Mouse (Mus musculus): Measurements from ENCODE around the gene Gm6526. TPM values are rescaled to one million over a fixed set of nuclear protein-coding genes. Genes with fewer than 3 reads are reported as not detected.
"Not testable (repeated sequence)": the region's sequence is repeated elsewhere in the genome, so short reads cannot be mapped to it uniquely, and the experiment has no call there.

Gene Gm6526
- not detected for total RNA-seq (2021)
- long read RNA-seq, experiment 1, result 0 reads
- long read RNA-seq, experiment 2, result 0 reads

- DNase-seq; intact Hi-C loops (cut with DNase I): not testable (repeated sequence)
Observed at GRCm38 (mm10) chr14:43747566-43747965, at the start of gene Gm6526. Gene Gm6526 (plus strand): TSS chr14:43747866.

DNA sequence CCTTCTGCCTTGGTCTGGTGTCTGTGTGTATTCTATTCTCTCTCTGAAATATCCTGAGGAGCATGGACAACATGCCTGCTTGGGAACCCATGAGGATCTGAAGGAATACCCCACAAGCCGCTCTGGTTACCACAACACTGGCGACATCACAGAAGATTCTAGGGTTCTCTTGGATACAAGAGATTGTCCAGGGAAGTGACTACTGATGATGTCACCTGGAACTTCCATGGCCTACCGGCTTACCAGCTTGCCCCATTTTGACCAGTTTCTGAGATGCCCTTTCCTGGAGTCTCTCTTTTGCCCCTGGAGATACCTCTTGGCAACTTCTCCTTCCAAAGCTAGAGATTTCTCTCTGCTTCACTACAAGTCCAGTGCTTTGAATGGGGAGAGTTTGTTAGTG is 20.3 kb upstream of the Gm6526 start, which contains the start of gene Gm16506:
Gene Gm16506 (minus strand): TSS at position 101 of the 400 bp plus-strand sequence.
- DNase-seq; intact Hi-C loops (cut with DNase I): not testable (repeated sequence)

- DNase-seq; intact Hi-C loops (cut with DNase I): not testable (repeated sequence)
Observed at GRCm38 (mm10) chr14:43784645-43785044, 37.0 kb downstream of the Gm6526 start, which contains the start of gene Gm8180. Gene Gm8180 (minus strand): TSS chr14:43784745.

DNA sequence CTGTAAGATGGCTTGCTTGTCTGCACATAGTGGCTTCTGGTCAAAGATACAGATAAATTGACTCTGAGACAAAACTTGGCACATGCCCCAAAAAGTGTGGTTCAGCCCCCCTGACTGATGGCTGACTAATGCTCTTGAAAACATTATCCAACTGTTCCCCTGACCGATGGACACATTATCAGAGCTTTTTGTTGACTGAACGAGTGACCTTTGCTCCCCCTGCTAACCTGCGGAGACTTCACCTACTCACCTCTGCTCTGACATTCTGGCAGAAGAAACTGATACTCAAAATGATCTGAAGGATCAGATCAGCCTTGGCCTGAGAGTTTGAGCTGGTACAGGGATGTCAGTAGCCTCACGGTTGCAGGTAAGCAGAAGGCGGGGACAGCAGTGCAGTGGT is 46.1 kb downstream of the Gm6526 start:
- intact Hi-C loops (cut with DNase I); DNase-seq: not testable (repeated sequence)

DNA sequence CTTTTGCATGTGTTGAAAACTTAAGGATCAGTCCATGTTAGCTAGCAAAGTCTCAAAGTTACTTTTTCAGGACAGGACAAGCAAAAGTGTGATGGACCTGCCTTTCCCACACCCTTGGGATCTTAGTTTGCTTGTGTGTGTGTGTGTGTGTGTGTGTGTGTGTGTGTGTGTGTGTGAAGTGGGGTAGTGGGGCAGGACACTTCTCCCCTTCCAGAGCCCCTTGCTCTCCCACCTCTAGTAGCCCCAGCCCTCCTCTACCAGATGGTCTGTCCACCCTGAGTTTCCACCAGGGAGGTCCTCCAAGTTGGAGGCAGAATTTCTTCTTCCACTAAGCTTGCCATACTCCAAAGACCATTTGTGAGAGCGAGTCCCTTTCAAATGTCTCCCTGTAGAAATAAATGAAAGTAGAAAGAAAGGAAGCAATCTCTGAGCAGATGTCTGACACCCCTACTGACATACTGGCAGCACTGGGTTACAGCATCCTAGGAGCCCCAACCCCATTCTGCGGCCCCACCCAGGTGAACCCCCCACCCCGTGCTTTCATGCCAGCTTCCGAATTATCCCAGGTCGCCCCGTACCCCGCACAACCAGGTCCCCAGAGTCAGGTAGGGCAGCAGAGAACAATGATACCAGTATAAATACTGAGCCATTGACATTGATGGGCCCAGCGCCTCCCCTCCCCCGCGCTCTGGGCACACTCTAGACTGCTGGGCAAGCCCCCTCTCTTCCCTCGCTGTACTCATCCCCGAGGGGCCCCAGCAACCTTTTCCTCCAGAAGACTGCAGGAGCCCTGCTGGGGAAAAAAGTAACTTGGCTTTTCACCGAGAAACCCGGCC is 48.6 kb downstream of the Gm6526 start:
- no peak for DNase-seq
- intact Hi-C loops (cut with DNase I), result no loop called here

- intact Hi-C loops (cut with DNase I); DNase-seq: not testable (repeated sequence)
Observed at GRCm38 (mm10) chr14:43796905-43797470, 49.3 kb downstream of the Gm6526 start.

DNA sequence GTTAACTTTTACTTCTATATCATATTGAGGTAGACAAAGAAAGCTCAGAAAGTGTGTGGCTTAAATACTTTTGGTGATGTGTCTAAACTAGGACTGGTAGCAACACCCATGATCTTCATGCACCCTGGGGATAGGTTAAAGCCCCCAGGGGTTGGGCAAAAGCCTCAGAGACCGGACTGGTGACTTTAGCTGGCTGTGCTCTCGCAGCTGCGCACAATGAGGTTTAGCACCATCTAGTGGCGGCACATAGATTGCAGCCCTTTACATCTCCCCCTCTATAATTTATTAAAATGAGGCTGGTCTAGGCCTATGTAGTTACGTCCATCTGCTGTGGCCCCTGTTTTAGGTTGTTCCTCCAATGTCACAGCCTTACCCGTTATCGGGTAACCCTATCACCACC is 56.8 kb downstream of the Gm6526 start:
- intact Hi-C loops (cut with DNase I), result not testable (repeated sequence)

More for the DNA sequence above, 56.8 kb downstream of the Gm6526 start:
- not testable (repeated sequence) for DNase-seq

Other genes starting within 250 kb of the Gm6526 start
- gene Gm5799, start 204.3 kb upstream of the Gm6526 start, total RNA-seq (2021), result not detected
- gene Gm17654, start 168.7 kb upstream of the Gm6526 start, total RNA-seq (2021), result not detected
- gene Gm10375, start 139.9 kb upstream of the Gm6526 start, total RNA-seq (2021), result not detected
- gene Gm8165, start 70.7 kb upstream of the Gm6526 start, total RNA-seq (2021), result not detected
- gene Gm7324, start 50.0 kb upstream of the Gm6526 start, total RNA-seq (2021), result under 1 TPM in 1 of 2 experiments, not detected in 1; 0.27 TPM
- not detected for gene Gm16506, start 20.4 kb upstream of the Gm6526 start, total RNA-seq (2021)
- not detected for gene Gm8180, start 36.9 kb downstream of the Gm6526 start, total RNA-seq (2021)
- gene Ear1, start 127.7 kb downstream of the Gm6526 start, total RNA-seq (2021), result not detected
- gene Ear10, start 175.7 kb downstream of the Gm6526 start, total RNA-seq (2021), result not detected
- gene Gm8113, start 177.5 kb downstream of the Gm6526 start, total RNA-seq (2021), result under 1 TPM; 0.20 to 0.28 TPM
- not detected for gene Ang5, start 209.2 kb downstream of the Gm6526 start, total RNA-seq (2021)

All from gastrocnemius, postnatal 36 days (tissue).